Mouse (Mus musculus) liver, embryonic 14.5 days (tissue): ENCODE data around the gene Palld. TPM values are rescaled to one million over a fixed set of nuclear protein-coding genes. Genes with fewer than 3 reads are reported as not detected.
A peak's percentile ranks its signal among the peaks of the same experiment; 100 is the strongest.

Source experiments
- ATAC-seq: fragments of 200-750 bp; cut with Nextera tagmentation; 2 replicates; pipeline ENCODE4 v1.8.0; 2017; ENCODE audit warnings: moderate number of reproducible peaks, mild to moderate bottlenecking, moderate library complexity; ENCODE audit not compliant: insufficient read depth
- DNase-seq, 3 experiments: peaks; one replicate each; pipeline ENCODE4 v3.0.0-alpha.2; 2012 to 2013; ENCODE audit warnings: low read depth in 3 of 3, low spot score in 3 of 3
- H3K27ac ChIP-seq: fragments of 300-500 bp; sonication (generic); 2 replicates; pipeline ENCODE4 v1.5.1; 2014; ENCODE audit warnings: moderate library complexity, mild to moderate bottlenecking, control low read depth, inconsistent platforms
- H3K27me3 ChIP-seq: fragments of 300-500 bp; sonication (generic); 2 replicates; pipeline ENCODE4 v1.6.1; 2014; ENCODE audit warnings: mild to moderate bottlenecking, low read length, moderate library complexity; ENCODE audit not compliant: control insufficient read depth, insufficient read depth
- H3K36me3 ChIP-seq: fragments of 300-500 bp; sonication (generic); replicated peaks from 2 replicates; pipeline ENCODE4 v1.6.1; 2014; ENCODE audit warnings: low read depth; ENCODE audit not compliant: control insufficient read depth, insufficient read depth
- H3K4me1 ChIP-seq, 2 experiments: fragments of 200-500 bp in 1 of 2; fragments of 300-500 bp in 1 of 2; sonication (generic) in 1 of 2; replicated peaks; 2 replicates each; pipeline ENCODE4 v1.6.1; 2012 to 2014; ENCODE audit warnings: antibody characterized with exemption in 1 of 2, inconsistent platforms in 1 of 2, low read length in 1 of 2; ENCODE audit not compliant: control insufficient read depth in 2 of 2, insufficient read depth in 2 of 2
- H3K4me2 ChIP-seq: fragments of 300-500 bp; sonication (generic); 2 replicates; pipeline ENCODE4 v1.6.1; 2014; ENCODE audit warnings: low read depth, mild to moderate bottlenecking, control low read depth, moderate library complexity
- H3K4me3 ChIP-seq, 2 experiments: fragments of 200-500 bp in 1 of 2; fragments of 300-500 bp in 1 of 2; sonication (generic) in 1 of 2; 2 replicates each; pipeline ENCODE4 v1.5.1; 2012 to 2014; ENCODE audit warnings: low read depth in 2 of 2, low read length in 2 of 2, mild to moderate bottlenecking in 2 of 2, control low read depth in 1 of 2, inconsistent platforms in 1 of 2, moderate library complexity in 1 of 2; ENCODE audit not compliant: insufficient read depth in 1 of 2
- H3K9ac ChIP-seq: fragments of 300-500 bp; sonication (generic); replicated peaks from 2 replicates; pipeline ENCODE4 v1.6.1; 2014; ENCODE audit warnings: mild to moderate bottlenecking, control low read depth, moderate library complexity
- H3K9me3 ChIP-seq: fragments of 300-500 bp; sonication (generic); 2 replicates; pipeline ENCODE4 v1.6.1; 2016; ENCODE audit warnings: low read length, mixed read lengths; ENCODE audit not compliant: control insufficient read depth
- CTCF ChIP-seq: IDR thresholded peaks from 2 replicates; pipeline ENCODE4 v1.5.1; 2016; ENCODE audit warnings: antibody characterized with exemption, low read depth, control low read depth
- EP300 ChIP-seq: IDR thresholded peaks from 2 replicates; pipeline ENCODE4 v1.6.1; 2016; ENCODE audit warnings: antibody characterized with exemption, low read depth
- WGBS: fragments of 180-500 bp; shearing (Covaris S2); extraction: QIAGEN DNeasy Blood & Tissue Kit; methylation state at CpG from one replicate; pipeline ENCODE4 v1.1.7; 2014; ENCODE audit not compliant: insufficient replicate concordance; 5-methylcytosine and 5-hydroxymethylcytosine counted together
- polyA plus RNA-seq, 2 experiments: library from polyadenylated mRNA; depleted of rRNA in 1 of 2; stranded (reverse) in 1 of 2; unstranded in 1 of 2; fragments of >200 nt; fragmentation: Nextera tagmentation in 1 of 2; extraction: Ambion mirVana in 1 of 2; gene quantifications; 2 replicates each; pipeline versions ENCODE4 v1.2.1 to v1.2.3; 2012 to 2014

Palld gene
- polyA plus RNA-seq (2012; rRNA removed), result 1.3 and 1.8 TPM in 2 replicates
- 2.9 and 3.3 TPM in 2 replicates for polyA plus RNA-seq (2014; fragmentation: Nextera tagmentation; extraction: Ambion mirVana)

DNA sequence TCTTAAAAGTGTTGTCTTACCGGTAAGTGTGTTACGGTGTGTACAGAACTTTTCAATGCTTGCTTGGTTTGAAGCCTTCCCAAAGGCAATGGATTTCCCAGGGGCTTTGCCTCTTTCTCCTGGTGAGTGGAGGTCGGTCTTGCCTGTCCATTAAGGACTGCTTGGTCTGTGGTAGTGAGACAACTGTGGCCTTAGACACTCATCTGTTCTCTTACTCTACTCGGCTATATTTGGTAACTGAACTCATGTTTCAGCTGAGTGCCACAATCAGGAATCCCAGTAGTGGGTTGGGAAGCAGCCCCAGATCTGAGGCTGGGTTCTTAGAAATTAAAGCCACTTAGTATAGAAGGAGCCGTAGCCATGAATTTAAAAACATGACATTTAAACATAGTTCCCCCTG, at the start of gene Palld:
Gene Palld (minus strand): TSS at position 170 of the 400 bp plus-strand sequence.
- no peak within 1 kb of the TSS for H3K27ac ChIP-seq
- H3K4me2 ChIP-seq, result no peak within 1 kb of the TSS
- no peak within 1 kb of the TSS for H3K9ac ChIP-seq
- H3K4me1 ChIP-seq, result no peaks in the 10 kb centered on the region
- no peaks in the 10 kb centered on the region for H3K9me3 ChIP-seq
- WGBS, result 67% methylated on average over 5 of the region's 5 CpGs
- no peak for DNase-seq
- H3K27me3 ChIP-seq, result no peaks in the 10 kb centered on the region
- H3K36me3 ChIP-seq, result no peaks in the 10 kb centered on the region
- TF ChIP-seq EP300 (no peak), CTCF (no peak)
- H3K4me3 ChIP-seq, result no peak within 1 kb of the TSS
- no peak for ATAC-seq

DNA sequence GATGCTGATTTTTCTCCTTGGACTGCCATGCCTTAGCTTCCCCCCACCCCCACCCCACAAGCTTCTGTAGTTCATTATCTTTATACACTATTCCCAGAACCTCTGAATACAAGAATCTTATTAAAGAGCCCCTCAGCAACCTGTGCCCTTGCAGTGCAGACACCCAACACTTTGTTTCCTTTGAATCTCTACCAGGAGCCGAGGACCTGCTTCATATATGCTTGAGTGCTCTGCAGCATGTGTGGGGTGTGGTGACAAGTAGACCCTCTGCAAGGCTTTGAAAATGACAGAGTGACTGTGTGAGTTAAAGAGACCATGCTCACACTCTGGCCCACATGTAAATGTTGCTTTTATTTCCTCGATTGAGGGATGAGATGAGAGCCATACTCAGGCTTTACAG, 35.1 kb upstream of the Palld start:
- H3K27ac ChIP-seq, result no peak overlapping the region
- TF ChIP-seq CTCF, result no peak
- TF ChIP-seq EP300, result no peak
- no peak for ATAC-seq
- no peak overlapping the region for H3K9ac ChIP-seq
- H3K4me2 ChIP-seq, result no peak overlapping the region
- H3K4me3 ChIP-seq, result no peak overlapping the region
- H3K36me3 ChIP-seq, result no peaks in the 10 kb centered on the region
- H3K27me3 ChIP-seq, result no peaks in the 10 kb centered on the region
- H3K9me3 ChIP-seq, result no peaks in the 10 kb centered on the region
- 50% methylated on average over 2 of the region's 2 CpGs for WGBS
- no peak for DNase-seq
- no peaks in the 10 kb centered on the region for H3K4me1 ChIP-seq

- DNase-seq, result no peak
- TF ChIP-seq CTCF (no peak), EP300 (no peak)
- no peak overlapping the region for H3K4me2 ChIP-seq
- no peaks in the 10 kb centered on the region for H3K27me3 ChIP-seq
- H3K27ac ChIP-seq, result no peak overlapping the region
- no peak overlapping the region for H3K9ac ChIP-seq
- no peak overlapping the region for H3K4me3 ChIP-seq
- H3K4me1 ChIP-seq, result no peaks in the 10 kb centered on the region
- 5% methylated on average over 2 of the region's 2 CpGs for WGBS
- H3K9me3 ChIP-seq, result no peaks in the 10 kb centered on the region
- no peak for ATAC-seq
- H3K36me3 ChIP-seq, result no peaks in the 10 kb centered on the region
Observed at GRCm38 (mm10) chr8:61933243-61933642, 30.8 kb upstream of the Palld start.

- Histone ChIP-seq H3K27me3 (no peaks in the 10 kb centered on the region), H3K4me3 (peak within 1 kb of the TSS; percentile 48 to 66), H3K4me1 (no peaks in the 10 kb centered on the region), H3K4me2 (peak within 1 kb of the TSS; percentile 43), H3K9ac (peak within 1 kb of the TSS; percentile 1; the same call in 1 of the 2 replicates), H3K36me3 (no peaks in the 10 kb centered on the region), H3K9me3 (no peaks in the 10 kb centered on the region), H3K27ac (no peak within 1 kb of the TSS)
- no peak for DNase-seq
- 4% methylated on average over 22 of the region's 22 CpGs for WGBS
- no peak for ATAC-seq
- TF ChIP-seq CTCF (no peak), EP300 (no peak)
Observed at GRCm38 (mm10) chr8:61927777-61928494, 25.4 kb upstream of the Palld start, which contains the start of gene Ddx60. Ddx60 (plus strand) TSS chr8:61928087.

DNA sequence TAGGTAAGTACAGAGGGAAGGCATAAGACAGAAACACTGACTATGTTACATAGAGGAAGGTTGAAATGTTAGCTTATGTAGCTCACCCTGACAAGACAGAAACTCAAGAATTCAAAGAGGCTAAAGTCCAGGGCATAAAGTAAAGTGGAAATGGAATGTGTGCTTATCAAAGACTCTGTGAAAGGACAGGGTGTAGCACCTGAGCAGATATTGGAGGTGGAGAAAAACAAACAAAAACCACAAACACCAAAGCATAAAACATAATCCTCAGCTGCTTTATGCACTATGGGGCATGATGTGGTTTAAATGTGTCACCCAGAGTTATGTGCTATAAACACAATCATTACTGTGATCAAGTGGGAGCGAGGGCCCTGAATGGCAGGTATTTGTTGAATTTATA, 22.0 kb upstream of the Palld start:
- Histone ChIP-seq H3K27ac (no peak overlapping the region), H3K9me3 (no peaks in the 10 kb centered on the region), H3K4me2 (no peak overlapping the region), H3K27me3 (no peaks in the 10 kb centered on the region), H3K4me3 (no peak overlapping the region), H3K36me3 (no peaks in the 10 kb centered on the region), H3K4me1 (no peaks in the 10 kb centered on the region), H3K9ac (no peak overlapping the region)
- WGBS, result 54% methylated on average over 1 of the region's 1 CpGs
- DNase-seq (no peak), ATAC-seq (no peak)
- TF ChIP-seq CTCF (no peak), EP300 (no peak)
